Mouse (Mus musculus) neural tube, embryonic 14.5 days (tissue): Measurements from ENCODE around the gene Gucy2e. TPM values are rescaled to one million over a fixed set of nuclear protein-coding genes. Genes with fewer than 3 reads are reported as not detected.

Experiments
- ATAC-seq: fragments of 200-750 bp; cut with Nextera tagmentation; 2 replicates; pipeline ENCODE4 v1.8.0; 2017; ENCODE audit warnings: low read depth, mild to moderate bottlenecking, moderate TSS enrichment, moderate library complexity
- H3K27ac ChIP-seq: fragments of 300-500 bp; sonication (generic); 2 replicates; pipeline ENCODE4 v1.5.1; 2014; ENCODE audit warnings: low read depth, mild to moderate bottlenecking, control low read depth, low read length, moderate library complexity, mixed read lengths
- H3K27me3 ChIP-seq: fragments of 300-500 bp; sonication (generic); 2 replicates; pipeline ENCODE4 v1.6.1; 2014; ENCODE audit warnings: low read length; ENCODE audit not compliant: control insufficient read depth, insufficient read depth
- H3K36me3 ChIP-seq: fragments of 300-500 bp; sonication (generic); 2 replicates; pipeline ENCODE4 v1.6.1; 2014; ENCODE audit warnings: low read length, mixed read lengths; ENCODE audit not compliant: control insufficient read depth, insufficient read depth
- H3K4me1 ChIP-seq: fragments of 300-500 bp; sonication (generic); 2 replicates; pipeline ENCODE4 v1.6.1; 2014; ENCODE audit warnings: low read length; ENCODE audit not compliant: control insufficient read depth, insufficient read depth
- H3K4me2 ChIP-seq: fragments of 300-500 bp; sonication (generic); 2 replicates; pipeline ENCODE4 v1.6.1; 2014; ENCODE audit warnings: mild to moderate bottlenecking, low read depth, low read length, control low read depth
- H3K4me3 ChIP-seq: fragments of 300-500 bp; sonication (generic); 2 replicates; pipeline ENCODE4 v1.5.1; 2014; ENCODE audit warnings: low read depth, low read length, control low read depth, mixed read lengths
- H3K9ac ChIP-seq: fragments of 300-500 bp; sonication (generic); replicated peaks from 2 replicates; pipeline ENCODE4 v1.6.1; 2014; ENCODE audit warnings: low read depth, mild to moderate bottlenecking, control low read depth, low read length, mixed read lengths
- H3K9me3 ChIP-seq: fragments of 300-500 bp; sonication (generic); 2 replicates; pipeline ENCODE4 v1.6.1; 2016; ENCODE audit warnings: low read length; ENCODE audit not compliant: control insufficient read depth
- WGBS: fragments of 180-500 bp; shearing (Covaris S2); extraction: QIAGEN DNeasy Blood & Tissue Kit; methylation state at CpG from one replicate; pipeline ENCODE4 v1.1.7; 2014; 5-methylcytosine and 5-hydroxymethylcytosine counted together
- polyA plus RNA-seq: library from polyadenylated mRNA; unstranded; fragments of >200 nt; fragmentation: Nextera tagmentation; extraction: Ambion mirVana; gene quantifications from 2 replicates; pipeline ENCODE4 v1.2.1, GENCODE M21; 2014

The Gucy2e gene
- polyA plus RNA-seq, 1 experiment from 2014 or later = 0.62 TPM

GRCm38 (mm10) chr11:69265410-69265809, 28.6 kb upstream of the Gucy2e start:
- Histone ChIP-seq H3K9ac (no peak overlapping the region; the same call in 1 of the 2 replicates), H3K4me3 (no peak overlapping the region), H3K9me3 (no peaks in the 10 kb centered on the region), H3K27ac (no peak overlapping the region; the same call in 1 of the 2 replicates), H3K27me3 (no peaks in the 10 kb centered on the region), H3K4me2 (no peak overlapping the region; the same call in 1 of the 2 replicates), H3K36me3 (no peaks in the 10 kb centered on the region), H3K4me1 (0 out of 2 replicates have a peak, but pooled peaks cover 12% of the 10 kb centered on the region)
- ATAC-seq = no peak
- 77% methylated on average over 9 of the region's 9 CpGs for WGBS

DNA sequence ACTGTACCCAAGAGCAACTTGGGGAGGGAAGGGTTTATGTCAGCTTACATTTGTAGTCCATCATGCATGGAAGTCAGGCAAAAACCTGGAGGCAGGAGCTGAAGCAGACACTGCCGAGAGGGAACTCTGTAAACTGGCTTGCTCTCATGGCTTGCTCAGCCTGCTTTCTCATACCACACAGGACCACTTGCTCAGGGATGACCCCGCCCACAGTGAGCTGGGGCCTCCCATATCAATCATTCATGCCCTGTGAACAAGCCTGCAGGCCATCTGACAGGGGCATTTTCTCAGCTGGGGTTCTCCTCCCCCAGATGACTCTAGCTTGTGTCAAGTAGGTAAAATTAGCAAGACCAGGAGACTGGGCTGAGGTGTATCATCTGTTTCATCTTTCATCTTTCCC, 27.4 kb upstream of the Gucy2e start:
- WGBS = 60% methylated on average over 2 of the region's 2 CpGs
- H3K27ac ChIP-seq = no peak overlapping the region
- H3K4me2 ChIP-seq = no peak overlapping the region
- 0 out of 2 replicates have a peak, but pooled peaks cover 12% of the 10 kb centered on the region for H3K4me1 ChIP-seq
- H3K9ac ChIP-seq = no peak overlapping the region
- ATAC-seq = no peak
- H3K36me3 ChIP-seq = no peaks in the 10 kb centered on the region
- no peak overlapping the region for H3K4me3 ChIP-seq
- H3K27me3 ChIP-seq = no peaks in the 10 kb centered on the region
- H3K9me3 ChIP-seq = no peaks in the 10 kb centered on the region

DNA sequence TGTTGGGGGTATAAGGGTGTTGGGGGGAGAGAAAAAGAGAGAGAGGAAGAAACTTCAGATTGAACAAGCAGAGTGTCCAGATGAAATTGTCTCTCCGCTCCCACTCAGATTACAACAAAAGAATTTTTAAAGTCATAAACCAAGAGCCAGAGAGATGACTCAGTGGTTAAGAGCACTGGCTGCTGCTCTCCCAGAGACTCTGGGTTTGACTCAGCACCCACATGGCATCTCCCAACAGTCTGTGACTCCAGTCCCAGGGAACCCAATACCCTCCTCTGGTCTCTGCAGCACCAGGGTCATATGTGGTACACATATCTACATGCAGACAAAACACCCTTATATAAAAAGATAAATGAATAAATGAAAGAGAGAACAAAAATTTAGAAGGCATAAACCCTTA, 23.3 kb upstream of the Gucy2e start:
- no peak for ATAC-seq
- H3K4me3 ChIP-seq = no peak overlapping the region
- WGBS = 96% methylated on average over 1 of the region's 1 CpGs

GRCm38 (mm10) chr11:69258287-69258686, 21.5 kb upstream of the Gucy2e start:
- Histone ChIP-seq H3K4me1 (no peaks in the 10 kb centered on the region), H3K27me3 (no peaks in the 10 kb centered on the region), H3K9me3 (no peaks in the 10 kb centered on the region), H3K27ac (no peak overlapping the region), H3K4me2 (no peak overlapping the region), H3K36me3 (no peaks in the 10 kb centered on the region), H3K4me3 (no peak overlapping the region), H3K9ac (no peak overlapping the region)
- no peak for ATAC-seq
- 55% methylated on average over 5 of the region's 5 CpGs for WGBS

More for the DNA sequence above, 23.3 kb upstream of the Gucy2e start:
- H3K4me2 ChIP-seq = no peak overlapping the region
- H3K9me3 ChIP-seq = no peaks in the 10 kb centered on the region
- no peaks in the 10 kb centered on the region for H3K27me3 ChIP-seq
- no peak overlapping the region for H3K9ac ChIP-seq
- no peak overlapping the region for H3K27ac ChIP-seq
- no peaks in the 10 kb centered on the region for H3K36me3 ChIP-seq
- H3K4me1 ChIP-seq = no peaks in the 10 kb centered on the region

DNA sequence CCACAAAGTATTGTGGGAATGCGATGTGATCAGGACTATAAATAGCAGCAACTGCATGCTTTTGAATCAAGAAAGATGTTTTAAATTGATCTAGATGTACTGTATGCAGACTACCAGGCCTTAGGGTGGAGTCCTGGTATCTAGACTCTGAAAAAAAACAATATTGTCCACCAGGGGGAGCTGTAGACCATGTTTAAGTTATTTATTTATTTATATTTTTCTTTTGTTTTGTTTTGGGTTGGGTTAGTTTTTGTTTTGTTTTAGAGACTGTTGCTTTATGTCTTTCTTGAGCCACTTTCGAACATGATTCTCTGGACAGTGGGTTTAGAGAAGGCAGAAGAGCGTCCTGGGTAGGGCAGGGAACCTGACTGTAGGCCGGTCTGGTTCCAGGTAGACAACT, 21.0 kb upstream of the Gucy2e start:
- H3K9ac ChIP-seq = no peak overlapping the region
- 55% methylated on average over 4 of the region's 4 CpGs for WGBS
- no peak for ATAC-seq

GRCm38 (mm10) chr11:69257072-69257471, 20.2 kb upstream of the Gucy2e start:
- no peaks in the 10 kb centered on the region for H3K4me1 ChIP-seq
- ATAC-seq = no peak
- no peak overlapping the region for H3K27ac ChIP-seq
- no peaks in the 10 kb centered on the region for H3K36me3 ChIP-seq
- H3K27me3 ChIP-seq = no peaks in the 10 kb centered on the region
- H3K9ac ChIP-seq = no peak overlapping the region
- H3K4me3 ChIP-seq = no peak overlapping the region
- no peak overlapping the region for H3K4me2 ChIP-seq
- H3K9me3 ChIP-seq = no peaks in the 10 kb centered on the region
- 67% methylated on average over 2 of the region's 2 CpGs for WGBS

More for the DNA sequence above, 21.0 kb upstream of the Gucy2e start:
- no peak overlapping the region for H3K4me2 ChIP-seq
- no peaks in the 10 kb centered on the region for H3K36me3 ChIP-seq
- no peak overlapping the region for H3K4me3 ChIP-seq
- no peaks in the 10 kb centered on the region for H3K4me1 ChIP-seq
- no peaks in the 10 kb centered on the region for H3K9me3 ChIP-seq
- H3K27ac ChIP-seq = no peak overlapping the region
- H3K27me3 ChIP-seq = no peaks in the 10 kb centered on the region

- Histone ChIP-seq H3K4me2 (no peak overlapping the region), H3K4me3 (no peak overlapping the region), H3K9ac (no peak overlapping the region), H3K9me3 (no peaks in the 10 kb centered on the region), H3K36me3 (no peaks in the 10 kb centered on the region), H3K4me1 (no peaks in the 10 kb centered on the region), H3K27ac (no peak overlapping the region), H3K27me3 (no peaks in the 10 kb centered on the region)
- ATAC-seq = no peak
- WGBS = 78% methylated on average over 5 of the region's 5 CpGs
These were observed 18.0 kb upstream of the Gucy2e start for GRCm38 (mm10) chr11:69254808-69255207.

- no peak for ATAC-seq
- H3K9me3 ChIP-seq = no peaks in the 10 kb centered on the region
- no peak overlapping the region for H3K4me2 ChIP-seq
- no peaks in the 10 kb centered on the region for H3K27me3 ChIP-seq
- H3K4me1 ChIP-seq = no peaks in the 10 kb centered on the region
- no peak overlapping the region for H3K9ac ChIP-seq
- no peaks in the 10 kb centered on the region for H3K36me3 ChIP-seq
- WGBS = 35% methylated on average over 9 of the region's 9 CpGs
- no peak overlapping the region for H3K4me3 ChIP-seq
- no peak overlapping the region for H3K27ac ChIP-seq
These were observed 16.3 kb upstream of the Gucy2e start for GRCm38 (mm10) chr11:69253131-69253530.

GRCm38 (mm10) chr11:69251953-69252352, 15.1 kb upstream of the Gucy2e start:
- Histone ChIP-seq H3K9ac (no peak overlapping the region), H3K4me3 (no peak overlapping the region), H3K4me1 (no peaks in the 10 kb centered on the region), H3K27me3 (no peaks in the 10 kb centered on the region), H3K4me2 (no peak overlapping the region), H3K27ac (no peak overlapping the region), H3K36me3 (no peaks in the 10 kb centered on the region), H3K9me3 (no peaks in the 10 kb centered on the region)
- ATAC-seq = no peak
- 85% methylated on average over 7 of the region's 7 CpGs for WGBS
